In genomic region chr1:156085770-156086169, GRCm38 (mm10) we compare ENCODE assay signal across 8 mouse cellular contexts. TPM values are rescaled to one million over a fixed set of nuclear protein-coding genes. Genes with fewer than 3 reads are reported as not detected.
DNase-seq lines count a peak whose midpoint lies in the region; ATAC-seq lines count a peak whose summit lies in the region.

No protein-coding gene starts in this region.

- 53% methylated on average over 5 of the region's 5 CpGs for WGBS in forebrain, embryonic 12.5 days
- 66% methylated on average over 5 of the region's 5 CpGs for WGBS in intestine, embryonic 15.5 days
- WGBS in midbrain, embryonic 11.5 days = 60% methylated on average over 5 of the region's 5 CpGs

- H3K36me3 ChIP-seq in forebrain, embryonic 12.5 days (replicated peaks) = no peaks in the 10 kb centered on the region
- H3K36me3 ChIP-seq in intestine, embryonic 15.5 days = no peaks in the 10 kb centered on the region
- no peaks in the 10 kb centered on the region for H3K36me3 ChIP-seq in midbrain, embryonic 11.5 days (ENCODE audit: control insufficient read depth, insufficient read depth, low read length)

- no peak overlapping the region for H3K9ac ChIP-seq in forebrain, embryonic 12.5 days
- H3K9ac ChIP-seq in intestine, embryonic 15.5 days = no peak overlapping the region
- no peak overlapping the region for H3K9ac ChIP-seq in midbrain, embryonic 11.5 days (ENCODE audit: low read length)

- no peak overlapping the region for H3K4me2 ChIP-seq in forebrain, embryonic 12.5 days
- no peak overlapping the region for H3K4me2 ChIP-seq in intestine, embryonic 15.5 days (replicated peaks)
- H3K4me2 ChIP-seq in midbrain, embryonic 11.5 days = no peak overlapping the region

- no peak overlapping the region for H3K27ac ChIP-seq in forebrain, embryonic 12.5 days
- no peak overlapping the region for H3K27ac ChIP-seq in intestine, embryonic 15.5 days
- H3K27ac ChIP-seq in midbrain, embryonic 11.5 days (ENCODE audit: low read depth, low read length) = no peak overlapping the region

- peaks cover 10% of the 10 kb centered on the region for H3K4me1 ChIP-seq in forebrain, embryonic 12.5 days
- H3K4me1 ChIP-seq in intestine, embryonic 15.5 days (replicated peaks) = no peaks in the 10 kb centered on the region; the same call in 1 of the 2 replicates
- no peaks in the 10 kb centered on the region for H3K4me1 ChIP-seq in midbrain, embryonic 11.5 days (ENCODE audit: control insufficient read depth, insufficient read depth, low read length)

- no peak for DNase-seq in cerebellum, adult 11-12 months
- peak; percentile 81 for DNase-seq in 3T3-L1 (ENCODE audit: low read depth, low spot score)
- DNase-seq in brain, embryonic 18.5 days (ENCODE audit: low read depth, low spot score) = peak; percentile 42
- peak; percentile 92 for DNase-seq in midbrain, embryonic 11.5 days (ENCODE audit: low spot score, missing footprints)
- no peak for DNase-seq in urinary bladder, postnatal 4 days (ENCODE audit: low spot score in 2 of 2)

- no peaks in the 10 kb centered on the region for H3K9me3 ChIP-seq in forebrain, embryonic 12.5 days
- H3K9me3 ChIP-seq in intestine, embryonic 15.5 days = no peaks in the 10 kb centered on the region
- no peaks in the 10 kb centered on the region for H3K9me3 ChIP-seq in midbrain, embryonic 11.5 days (ENCODE audit: control insufficient read depth, low read length)

- no peaks in the 10 kb centered on the region for H3K27me3 ChIP-seq in forebrain, embryonic 12.5 days
- no peaks in the 10 kb centered on the region for H3K27me3 ChIP-seq in intestine, embryonic 15.5 days (replicated peaks)
- no peaks in the 10 kb centered on the region for H3K27me3 ChIP-seq in midbrain, embryonic 11.5 days (ENCODE audit: control insufficient read depth, insufficient read depth, low read length)

- ATAC-seq in cerebellum, adult (ENCODE audit: insufficient number of reproducible peaks, low FRiP score, low TSS enrichment) = peak; percentile 60; the same call in 1 of the 2 replicates
- 0 out of 2 replicates have a peak, but pooled peaks have one; percentile 25 for ATAC-seq in forebrain, embryonic 12.5 days (ENCODE audit: low FRiP score)
- 0 out of 2 replicates have a peak, but pooled peaks have one; percentile 31 for ATAC-seq in intestine, embryonic 15.5 days
- peak; percentile 36; the same call in 1 of the 2 replicates for ATAC-seq in midbrain, embryonic 11.5 days (ENCODE audit: low FRiP score)

- no peak overlapping the region for H3K4me3 ChIP-seq in forebrain, embryonic 12.5 days (replicated peaks)
- no peak overlapping the region for H3K4me3 ChIP-seq in intestine, embryonic 15.5 days (replicated peaks)
- no peak overlapping the region for H3K4me3 ChIP-seq in midbrain, embryonic 11.5 days (ENCODE audit: low read depth, low read length)

RNA-seq across cellular contexts. Expression of gene Tor1aip1, which starts 49.5 kb away (rescaled TPM):
- polyA plus RNA-seq in forebrain, embryonic 12.5 days (2016; fragmentation: Nextera tagmentation; extraction: Ambion mirVana) = 37.9 and 40.6 TPM in 2 replicates
- polyA plus RNA-seq in intestine, embryonic 15.5 days (2015; fragmentation: Nextera tagmentation; extraction: Ambion mirVana) = 36.3 and 39.4 TPM in 2 replicates
- 35.3 and 37.8 TPM in 2 replicates for polyA plus RNA-seq in midbrain, embryonic 11.5 days (2014; fragmentation: Nextera tagmentation; extraction: Ambion mirVana)

RNA-seq across cellular contexts. Expression of gene Tor1aip2, which starts 50.6 kb away (rescaled TPM):
- 89.3 and 91.0 TPM in 2 replicates for polyA plus RNA-seq in forebrain, embryonic 12.5 days (2016; fragmentation: Nextera tagmentation; extraction: Ambion mirVana)
- 135 and 139 TPM in 2 replicates for polyA plus RNA-seq in intestine, embryonic 15.5 days (2015; fragmentation: Nextera tagmentation; extraction: Ambion mirVana)
- 115 and 131 TPM in 2 replicates for polyA plus RNA-seq in midbrain, embryonic 11.5 days (2014; fragmentation: Nextera tagmentation; extraction: Ambion mirVana)

Comparison
In these comparisons a context has a peak if more than half of its experiments do, and no peak if none do; other contexts are left out.
1. DNase-seq: peak in 3T3-L1 (single experiment), brain, embryonic 18.5 days (single experiment) and midbrain, embryonic 11.5 days (single experiment); none in cerebellum, adult 11-12 months (single experiment) and urinary bladder, postnatal 4 days (0 of 2).
2. Peak in every context shown above with its lines, with median percentiles within 50 percentile points of each other: ATAC-seq.